Mouse (Mus musculus): ENCODE measurements around the gene Slc28a1. TPM values are rescaled to one million over a fixed set of nuclear protein-coding genes. Genes with fewer than 3 reads are reported as not detected.
"Not testable (repeated sequence)": the region's sequence is repeated elsewhere in the genome, so short reads cannot be mapped to it uniquely, and the experiment has no call there.

The Slc28a1 gene
- polyA plus RNA-seq, 1 experiment = 1.0 TPM

DNA sequence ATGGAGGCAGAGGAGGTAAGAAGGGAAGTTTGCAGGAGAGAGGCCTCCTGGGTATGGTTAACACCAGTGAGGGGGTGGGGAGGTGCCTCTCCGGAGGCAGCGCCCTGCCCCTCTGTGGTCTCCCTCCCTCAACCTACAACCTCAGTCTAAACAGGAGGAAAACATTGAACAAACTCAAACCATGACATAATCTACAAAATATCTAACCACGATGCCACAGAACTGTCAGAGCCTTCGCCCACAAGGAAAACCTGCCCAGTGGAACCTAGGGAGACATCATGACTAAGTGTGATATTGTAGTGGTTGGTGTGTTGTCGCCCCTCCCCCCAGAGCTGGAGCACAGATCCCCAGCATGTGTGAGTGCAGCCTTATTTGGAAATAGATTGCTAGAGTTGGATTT is 64.9 kb downstream of the Slc28a1 start:
- no peak overlapping the region for H3K4me3 ChIP-seq (replicated peaks; ENCODE audit: control insufficient read depth, low read depth, low read length)
- H3K4me1 ChIP-seq (ENCODE audit: control insufficient read depth, insufficient read depth, low read length) = no peaks in the 10 kb centered on the region
- 27% methylated on average over 5 of the region's 5 CpGs for WGBS
- H3K27ac ChIP-seq (ENCODE audit: control insufficient read depth, insufficient read depth, low read depth, low read length, poor library complexity) = no peak overlapping the region
- no peak for TF ChIP-seq CTCF (IDR thresholded peaks at IDR 0.05; ENCODE audit: control insufficient read depth, insufficient read depth, low read length)
- TF ChIP-seq POLR2A (IDR thresholded peaks at IDR 0.05; ENCODE audit: borderline replicate concordance, control insufficient read depth, low read depth, low read length) = no peak

DNA sequence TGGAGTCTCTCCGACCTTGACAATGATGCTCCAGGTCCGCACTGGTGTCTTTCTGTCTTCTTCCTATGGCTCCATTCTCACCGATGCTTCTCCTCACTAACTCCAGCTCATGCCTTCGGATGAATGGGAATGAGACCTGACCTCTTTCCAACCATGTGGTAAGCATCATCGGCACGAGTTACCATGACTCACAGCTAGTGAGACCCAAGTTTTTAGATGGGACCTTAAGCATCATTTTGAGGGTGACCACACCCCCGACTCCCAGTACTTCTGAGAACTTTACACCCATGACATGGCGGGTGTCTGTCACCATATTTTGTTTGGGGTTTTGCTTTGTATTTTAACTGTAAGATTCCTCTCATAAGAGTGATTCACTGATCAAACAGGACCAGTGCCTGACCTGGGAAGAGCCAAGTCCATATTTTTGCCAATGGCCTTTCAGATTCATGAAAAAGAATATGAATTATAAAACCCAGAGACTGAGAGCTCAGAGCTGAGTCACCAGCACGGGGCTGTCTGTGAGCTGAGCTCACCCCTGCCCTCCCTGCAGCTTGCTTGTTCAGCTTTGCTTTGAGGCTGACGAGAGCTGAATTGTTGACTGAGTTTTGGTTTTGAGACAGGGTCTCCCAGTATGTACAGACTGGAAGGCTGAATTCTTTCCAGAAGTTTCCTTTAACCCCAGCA is 68.0 kb downstream of the Slc28a1 start:
- TF ChIP-seq CTCF (IDR thresholded peaks at IDR 0.05; ENCODE audit: control insufficient read depth, insufficient read depth, low read length) = no peak
- TF ChIP-seq POLR2A (IDR thresholded peaks at IDR 0.05; ENCODE audit: borderline replicate concordance, control insufficient read depth, low read depth, low read length) = no peak
- 77% methylated on average over 10 of the region's 10 CpGs for WGBS

DNA sequence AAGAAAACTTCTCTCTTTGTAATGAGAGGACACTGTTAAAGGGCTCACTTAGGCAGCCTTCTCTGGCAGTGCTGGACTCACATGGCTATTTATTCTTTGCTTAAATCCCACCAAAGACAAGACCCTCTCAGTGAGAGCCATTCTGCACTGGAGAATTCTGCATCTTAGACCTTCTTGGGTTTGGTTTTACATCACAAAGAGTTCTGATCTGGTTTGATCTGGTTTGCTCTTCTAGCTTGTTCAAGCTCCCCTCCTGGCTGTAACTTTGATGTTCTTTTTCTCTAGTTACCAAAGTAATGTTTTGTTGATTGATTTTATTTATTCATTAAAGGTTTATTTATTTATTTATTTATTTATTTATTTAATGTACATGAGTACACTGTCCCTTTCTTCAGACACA is 68.6 kb downstream of the Slc28a1 start:
- H3K27ac ChIP-seq (ENCODE audit: control insufficient read depth, insufficient read depth, low read depth, low read length, poor library complexity) = no peak overlapping the region
- H3K4me3 ChIP-seq (replicated peaks; ENCODE audit: control insufficient read depth, low read depth, low read length) = no peak overlapping the region
- no peaks in the 10 kb centered on the region for H3K4me1 ChIP-seq (ENCODE audit: control insufficient read depth, insufficient read depth, low read length)
- no peak for TF ChIP-seq CTCF (IDR thresholded peaks at IDR 0.05; ENCODE audit: control insufficient read depth, insufficient read depth, low read length)
- TF ChIP-seq POLR2A (IDR thresholded peaks at IDR 0.05; ENCODE audit: borderline replicate concordance, control insufficient read depth, low read depth, low read length) = no peak

More for the DNA sequence above, 68.0 kb downstream of the Slc28a1 start:
- H3K27ac ChIP-seq (ENCODE audit: control insufficient read depth, insufficient read depth, low read depth, low read length, poor library complexity) = no peak overlapping the region
- no peak overlapping the region for H3K4me3 ChIP-seq (replicated peaks; ENCODE audit: control insufficient read depth, low read depth, low read length)
- no peaks in the 10 kb centered on the region for H3K4me1 ChIP-seq (ENCODE audit: control insufficient read depth, insufficient read depth, low read length)

DNA sequence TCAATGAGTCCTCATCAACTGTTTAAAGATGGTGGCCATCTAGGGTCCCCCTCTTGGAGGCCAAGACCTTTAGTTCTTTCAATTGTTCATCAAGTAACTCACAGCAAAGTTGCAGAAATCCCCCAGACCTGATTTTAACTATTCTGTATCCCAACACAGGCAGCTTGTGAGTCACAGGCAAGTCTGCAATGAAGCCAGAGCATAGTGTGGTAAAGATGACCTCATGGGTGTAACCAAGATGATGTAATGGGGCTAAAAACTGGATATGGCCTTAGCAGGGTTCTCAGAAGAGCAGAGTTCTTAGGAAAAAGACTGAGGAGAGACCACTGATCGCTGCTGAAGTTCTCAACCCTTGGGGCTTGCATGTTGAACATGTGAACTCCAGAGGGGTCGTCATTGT is 69.5 kb downstream of the Slc28a1 start:
- no peak overlapping the region for H3K4me3 ChIP-seq (replicated peaks; ENCODE audit: control insufficient read depth, low read depth, low read length)
- WGBS = 67% methylated on average over 2 of the region's 2 CpGs
- no peaks in the 10 kb centered on the region for H3K4me1 ChIP-seq (ENCODE audit: control insufficient read depth, insufficient read depth, low read length)
- TF ChIP-seq POLR2A (IDR thresholded peaks at IDR 0.05; ENCODE audit: borderline replicate concordance, control insufficient read depth, low read depth, low read length) (no peak), CTCF (IDR thresholded peaks at IDR 0.05; ENCODE audit: control insufficient read depth, insufficient read depth, low read length) (no peak)
- H3K27ac ChIP-seq (ENCODE audit: control insufficient read depth, insufficient read depth, low read depth, low read length, poor library complexity) = no peak overlapping the region

DNA sequence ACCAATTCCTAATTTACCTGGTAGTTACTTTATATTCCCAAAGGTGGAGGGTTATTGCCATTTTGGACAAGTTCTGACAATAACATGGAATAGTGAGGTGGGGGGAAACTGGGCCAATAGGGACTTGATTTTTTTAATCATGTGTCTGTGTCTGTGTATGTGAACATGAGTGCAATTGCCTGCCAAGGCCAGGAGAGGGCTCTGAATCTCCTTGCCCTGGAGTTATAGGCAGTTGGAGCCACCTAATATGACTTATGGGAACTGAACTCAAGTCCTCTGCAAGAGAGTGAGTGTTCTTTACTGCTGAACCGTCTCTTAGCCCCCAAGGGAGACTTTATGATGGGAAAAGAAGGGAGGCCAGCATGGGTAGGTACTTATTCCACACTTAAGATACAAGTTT is 70.1 kb downstream of the Slc28a1 start:
- H3K27ac ChIP-seq (ENCODE audit: control insufficient read depth, insufficient read depth, low read depth, low read length, poor library complexity) = no peak overlapping the region
- no peaks in the 10 kb centered on the region for H3K4me1 ChIP-seq (ENCODE audit: control insufficient read depth, insufficient read depth, low read length)
- 70% methylated on average over 1 of the region's 1 CpGs for WGBS
- no peak overlapping the region for H3K4me3 ChIP-seq (replicated peaks; ENCODE audit: control insufficient read depth, low read depth, low read length)
- TF ChIP-seq CTCF (IDR thresholded peaks at IDR 0.05; ENCODE audit: control insufficient read depth, insufficient read depth, low read length) = no peak
- TF ChIP-seq POLR2A (IDR thresholded peaks at IDR 0.05; ENCODE audit: borderline replicate concordance, control insufficient read depth, low read depth, low read length) = no peak

DNA sequence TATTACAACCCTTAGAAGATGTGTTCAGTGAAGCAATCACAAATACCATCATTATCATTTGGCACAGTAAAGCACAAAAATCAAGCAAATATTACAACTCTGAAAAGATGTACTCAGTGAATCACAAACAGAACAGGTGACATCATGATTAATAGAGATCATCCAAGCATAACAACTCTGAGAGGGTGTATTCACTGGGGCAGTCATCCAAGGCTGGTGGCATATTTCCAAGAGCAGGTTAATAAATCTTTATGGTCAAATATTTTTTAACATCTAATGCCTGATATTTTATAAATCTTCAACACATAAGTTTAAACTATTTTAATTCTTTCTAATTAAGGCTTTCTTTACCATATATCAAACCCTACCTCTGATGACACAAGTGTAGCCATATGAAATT is 71.4 kb downstream of the Slc28a1 start:
- H3K4me1 ChIP-seq (ENCODE audit: control insufficient read depth, insufficient read depth, low read length); H3K27ac ChIP-seq (ENCODE audit: control insufficient read depth, insufficient read depth, low read depth, low read length, poor library complexity); H3K4me3 ChIP-seq (replicated peaks; ENCODE audit: control insufficient read depth, low read depth, low read length): not testable (repeated sequence)

DNA sequence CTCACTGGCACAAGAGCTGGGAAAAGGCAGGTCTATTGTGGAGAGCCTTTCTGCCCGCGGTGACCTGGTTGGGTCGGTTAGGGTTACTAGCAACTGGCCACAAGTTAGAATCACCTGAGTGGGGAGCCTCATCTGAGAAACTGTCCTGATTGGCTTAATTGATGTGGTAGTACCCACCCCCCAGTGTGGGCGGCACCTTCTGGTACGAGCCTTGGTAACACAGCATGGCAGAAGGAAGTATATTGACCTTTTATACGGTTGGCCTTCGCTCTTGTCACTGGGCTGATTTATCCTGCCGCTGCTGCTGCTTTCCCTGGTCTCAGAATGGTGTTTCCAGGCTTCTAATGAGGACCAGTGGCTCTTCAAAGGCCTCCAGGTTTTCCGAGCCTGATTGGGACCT is 74.6 kb downstream of the Slc28a1 start:
- Histone ChIP-seq H3K27ac (ENCODE audit: control insufficient read depth, insufficient read depth, low read depth, low read length, poor library complexity) (no peak overlapping the region), H3K4me1 (ENCODE audit: control insufficient read depth, insufficient read depth, low read length) (no peaks in the 10 kb centered on the region), H3K4me3 (replicated peaks; ENCODE audit: control insufficient read depth, low read depth, low read length) (no peak overlapping the region)
- 77% methylated on average over 9 of the region's 9 CpGs for WGBS
- no peak for TF ChIP-seq CTCF (IDR thresholded peaks at IDR 0.05; ENCODE audit: control insufficient read depth, insufficient read depth, low read length)
- TF ChIP-seq POLR2A (IDR thresholded peaks at IDR 0.05; ENCODE audit: borderline replicate concordance, control insufficient read depth, low read depth, low read length) = no peak

DNA sequence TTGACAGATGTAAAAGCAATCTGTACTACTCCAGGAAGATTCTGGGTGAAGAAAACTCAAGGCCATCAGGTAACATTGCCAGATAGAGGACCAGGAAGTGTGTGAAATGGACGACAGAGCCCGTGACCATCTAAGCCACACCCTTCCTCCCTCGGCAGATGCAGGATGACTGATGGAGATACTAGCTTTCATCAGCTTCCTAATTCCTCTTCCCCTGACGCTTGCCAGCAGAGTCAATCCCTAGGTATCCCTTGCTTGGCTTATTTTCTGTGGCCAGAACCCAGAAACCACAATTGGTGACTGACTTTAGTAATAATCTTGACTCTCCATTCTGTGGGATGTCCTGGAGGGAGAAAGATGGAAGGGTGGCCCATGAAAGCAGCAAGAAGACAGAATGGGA is 80.9 kb downstream of the Slc28a1 start:
- Histone ChIP-seq H3K27ac (ENCODE audit: control insufficient read depth, insufficient read depth, low read depth, low read length, poor library complexity) (no peak overlapping the region), H3K4me1 (ENCODE audit: control insufficient read depth, insufficient read depth, low read length) (peaks cover 2% of the 10 kb centered on the region; the same call in 1 of the 2 replicates), H3K4me3 (replicated peaks; ENCODE audit: control insufficient read depth, low read depth, low read length) (no peak overlapping the region)
- WGBS = 16% methylated on average over 4 of the region's 4 CpGs
- TF ChIP-seq POLR2A (IDR thresholded peaks at IDR 0.05; ENCODE audit: borderline replicate concordance, control insufficient read depth, low read depth, low read length) = no peak
- TF ChIP-seq CTCF (IDR thresholded peaks at IDR 0.05; ENCODE audit: control insufficient read depth, insufficient read depth, low read length) = no peak

DNA sequence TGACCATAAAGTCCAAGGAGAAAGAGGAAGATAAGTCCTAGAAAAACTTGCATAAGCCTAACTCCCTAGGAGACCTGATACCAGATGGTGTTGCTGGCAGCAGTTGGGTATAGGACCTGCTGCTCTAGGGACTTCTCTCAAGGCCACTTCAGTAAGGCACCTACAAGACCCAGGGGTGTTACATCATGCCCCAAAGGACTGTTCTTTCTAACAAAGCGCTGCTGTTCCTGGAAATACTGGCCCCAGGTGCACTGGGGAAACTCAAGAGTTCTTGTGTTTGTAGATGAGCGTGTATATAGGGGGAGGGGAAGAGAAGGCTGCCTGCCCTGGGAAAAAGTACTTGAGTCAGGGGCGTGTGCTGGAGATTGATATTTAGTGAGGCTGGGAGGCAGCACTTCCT is 82.2 kb downstream of the Slc28a1 start:
- Histone ChIP-seq H3K4me1 (ENCODE audit: control insufficient read depth, insufficient read depth, low read length) (peaks cover 2% of the 10 kb centered on the region; the same call in 1 of the 2 replicates), H3K4me3 (replicated peaks; ENCODE audit: control insufficient read depth, low read depth, low read length) (no peak overlapping the region), H3K27ac (ENCODE audit: control insufficient read depth, insufficient read depth, low read depth, low read length, poor library complexity) (no peak overlapping the region)
- 35% methylated on average over 3 of the region's 3 CpGs for WGBS
- TF ChIP-seq CTCF (IDR thresholded peaks at IDR 0.05; ENCODE audit: control insufficient read depth, insufficient read depth, low read length) (no peak), POLR2A (IDR thresholded peaks at IDR 0.05; ENCODE audit: borderline replicate concordance, control insufficient read depth, low read depth, low read length) (no peak)
